Mouse (Mus musculus) liver, adult 2 months (tissue): ENCODE measurements around the gene Cdk4. TPM values are rescaled to one million over a fixed set of nuclear protein-coding genes. Genes with fewer than 3 reads are reported as not detected.

Experiments used
- DNase-seq: peaks from one replicate; pipeline ENCODE4 v3.0.0-alpha.2; 2011; ENCODE audit warnings: low read depth, low spot score; ENCODE audit errors: extremely low read depth
- H3K27ac ChIP-seq: fragments of 200-500 bp; replicated peaks from 2 replicates; pipeline ENCODE4 v1.5.1; 2012; ENCODE audit warnings: low read depth, mild to moderate bottlenecking, control low read depth, inconsistent platforms, low read length; ENCODE audit not compliant: insufficient read depth
- H3K27me3 ChIP-seq: fragments of 200-500 bp; 2 replicates; pipeline ENCODE4 v1.6.1; 2012; ENCODE audit warnings: mild to moderate bottlenecking, moderate library complexity, low read length, inconsistent platforms; ENCODE audit not compliant: control insufficient read depth, insufficient read depth
- H3K36me3 ChIP-seq: fragments of 200-500 bp; 2 replicates; pipeline ENCODE4 v1.6.1; 2012; ENCODE audit warnings: low read length, inconsistent platforms; ENCODE audit not compliant: control insufficient read depth, insufficient read depth
- H3K4me1 ChIP-seq: fragments of 200-500 bp; 2 replicates; pipeline ENCODE4 v1.6.1; 2011; ENCODE audit warnings: low read length; ENCODE audit not compliant: control insufficient read depth, insufficient read depth
- H3K4me3 ChIP-seq: fragments of 200-500 bp; 2 replicates; pipeline ENCODE4 v1.5.1; 2011; ENCODE audit warnings: low read depth, mild to moderate bottlenecking, control low read depth, low read length, moderate library complexity; ENCODE audit not compliant: insufficient read depth
- H3K79me2 ChIP-seq: fragments of 200-500 bp; 2 replicates; pipeline ENCODE4 v1.6.1; 2012; ENCODE audit warnings: inconsistent platforms, mild to moderate bottlenecking, low read length, moderate library complexity; ENCODE audit not compliant: control insufficient read depth, insufficient read depth
- H3K9ac ChIP-seq: fragments of 200-500 bp; 2 replicates; pipeline ENCODE4 v1.6.1; 2012; ENCODE audit warnings: low read depth, mild to moderate bottlenecking, control low read depth, inconsistent platforms, low read length
- CTCF ChIP-seq: fragments of 200-500 bp; IDR thresholded peaks from 2 replicates; pipeline ENCODE4 v1.5.1; 2011; ENCODE audit warnings: low read depth, low read length, control low read depth
- POLR2A ChIP-seq: fragments of 200-500 bp; IDR thresholded peaks from 2 replicates; pipeline ENCODE4 v1.6.1; 2011; ENCODE audit warnings: low read length, control low read depth; ENCODE audit not compliant: insufficient read depth; ENCODE audit errors: extremely low read depth
- WGBS: fragments of 180-500 bp; shearing (Covaris S2); methylation state at CpG from one replicate; pipeline ENCODE4 v1.1.7; 2018; 5-methylcytosine and 5-hydroxymethylcytosine counted together
- polyA plus RNA-seq: library from polyadenylated mRNA; depleted of rRNA; stranded (reverse); fragments of >200 nt; gene quantifications from 2 replicates; pipeline ENCODE4 v1.2.3, GENCODE M21; 2012
- total RNA-seq: library from RNA; depleted of rRNA; stranded (reverse); fragments of >200 nt; gene quantifications from 2 replicates; pipeline ENCODE4 v1.2.3, GENCODE M21; 2014

The Cdk4 gene
- total and polyA plus RNA-seq, 2 experiments = 37.9 to 58.7 TPM

DNA sequence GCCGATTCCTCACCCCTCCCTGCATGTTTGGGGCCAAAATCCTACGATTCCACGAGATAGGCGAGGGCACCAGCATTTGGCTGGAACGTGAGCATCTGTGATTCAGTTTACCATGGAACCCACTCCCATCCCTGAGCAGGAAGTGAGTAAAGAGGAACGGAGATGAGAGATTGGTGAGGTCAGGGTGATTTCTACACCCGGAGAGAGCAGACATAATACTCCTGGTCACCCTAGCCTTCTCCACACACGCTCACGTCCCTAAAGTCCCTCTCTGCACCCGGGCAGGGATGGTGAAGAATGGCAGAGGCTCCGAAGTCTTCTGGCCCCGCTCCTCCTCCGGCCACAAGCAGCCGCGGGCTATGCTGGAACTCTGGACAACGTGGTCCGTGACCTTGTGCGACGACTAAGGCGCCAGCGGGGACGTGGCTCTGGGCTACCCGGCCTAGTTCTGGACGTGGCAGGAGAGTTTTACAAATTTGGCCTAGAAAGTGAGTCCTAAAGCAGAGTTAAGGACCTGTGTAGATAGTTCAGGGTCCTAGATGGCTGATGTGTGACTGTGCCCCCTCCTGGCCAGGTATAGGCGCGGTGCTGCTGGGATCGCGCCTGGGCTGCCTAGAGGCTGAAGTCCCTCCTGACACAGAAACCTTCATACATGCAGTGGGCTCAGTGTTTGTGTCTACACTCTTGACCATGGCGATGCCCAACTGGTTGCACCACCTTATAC is 13.8 kb upstream of the Cdk4 start:
- H3K79me2 ChIP-seq = no peaks in the 10 kb centered on the region
- TF ChIP-seq CTCF (peak; percentile 34; the same call in 1 of the 2 replicates), POLR2A (no peak)
- peaks cover 20% of the 10 kb centered on the region for H3K27me3 ChIP-seq
- H3K9ac ChIP-seq = no peak overlapping the region
- 3% methylated on average over 29 of the region's 29 CpGs for WGBS
- DNase-seq = no peak
- H3K4me3 ChIP-seq = no peak overlapping the region
- no peaks in the 10 kb centered on the region for H3K36me3 ChIP-seq
- no peak overlapping the region for H3K27ac ChIP-seq
- H3K4me1 ChIP-seq = no peaks in the 10 kb centered on the region; the same call in 1 of the 2 replicates

DNA sequence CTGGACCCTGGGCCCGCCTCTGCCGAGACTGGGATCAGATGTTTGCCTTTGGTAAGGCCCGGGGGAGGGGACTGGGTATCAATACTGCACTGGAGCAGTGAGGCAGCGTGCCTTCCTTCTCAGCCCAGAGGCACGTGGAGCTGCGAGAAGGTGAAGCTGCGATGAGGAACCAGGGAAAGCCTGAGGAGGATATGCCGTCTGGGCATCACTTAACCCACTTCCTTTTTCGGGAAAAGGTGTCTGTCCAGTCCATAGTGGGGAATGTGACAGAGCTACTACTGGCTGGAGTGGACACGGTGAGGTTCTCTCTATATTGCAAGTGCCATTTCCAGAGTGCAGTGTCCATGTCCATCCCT is 13.2 kb upstream of the Cdk4 start:
- H3K27me3 ChIP-seq = peaks cover 20% of the 10 kb centered on the region
- H3K4me3 ChIP-seq = no peak overlapping the region
- WGBS = 13% methylated on average over 10 of the region's 10 CpGs
- no peak for TF ChIP-seq CTCF
- no peak for TF ChIP-seq POLR2A
- no peaks in the 10 kb centered on the region; the same call in 1 of the 2 replicates for H3K4me1 ChIP-seq
- no peak for DNase-seq
- no peaks in the 10 kb centered on the region for H3K79me2 ChIP-seq
- H3K9ac ChIP-seq = no peak overlapping the region
- H3K27ac ChIP-seq = no peak overlapping the region
- no peaks in the 10 kb centered on the region for H3K36me3 ChIP-seq

DNA sequence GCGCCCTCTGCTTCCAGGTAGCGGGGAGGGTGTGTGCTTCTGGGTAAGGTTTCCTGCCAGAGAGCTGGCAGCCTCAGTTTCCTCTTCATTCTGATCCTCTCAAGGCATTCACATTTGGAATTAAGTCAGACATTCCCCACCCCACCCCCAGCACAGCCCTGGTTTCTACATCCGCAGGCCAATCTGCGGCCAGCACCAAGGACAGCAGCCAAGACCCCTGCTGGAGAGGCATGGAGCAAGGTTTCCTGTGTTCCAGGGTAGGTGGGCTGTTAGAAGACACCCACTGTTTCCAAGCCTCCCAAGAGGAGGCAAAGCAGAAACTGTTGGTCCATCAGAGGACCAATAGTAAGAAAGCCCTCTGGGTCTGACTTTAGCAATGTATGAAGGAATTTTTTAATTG is 8.7 kb upstream of the Cdk4 start:
- Histone ChIP-seq H3K27me3 (peaks cover 7% of the 10 kb centered on the region; the same call in 1 of the 2 replicates), H3K36me3 (no peaks in the 10 kb centered on the region), H3K4me1 (no peaks in the 10 kb centered on the region), H3K27ac (no peak overlapping the region), H3K9ac (no peak overlapping the region), H3K79me2 (no peaks in the 10 kb centered on the region), H3K4me3 (no peak overlapping the region)
- TF ChIP-seq CTCF = no peak
- no peak for TF ChIP-seq POLR2A
- DNase-seq = no peak
- WGBS = 85% methylated on average over 4 of the region's 4 CpGs

GRCm38 (mm10) chr10:127055406-127055805 is 7.9 kb upstream of the Cdk4 start:
- no peaks in the 10 kb centered on the region for H3K4me1 ChIP-seq
- no peak for DNase-seq
- no peak for TF ChIP-seq CTCF
- no peak for TF ChIP-seq POLR2A
- WGBS = 88% methylated on average over 8 of the region's 8 CpGs
- H3K27ac ChIP-seq = no peak overlapping the region
- peaks cover 2% of the 10 kb centered on the region; the same call in 1 of the 2 replicates for H3K27me3 ChIP-seq
- H3K9ac ChIP-seq = no peak overlapping the region
- H3K4me3 ChIP-seq = no peak overlapping the region
- H3K36me3 ChIP-seq = no peaks in the 10 kb centered on the region
- H3K79me2 ChIP-seq = no peaks in the 10 kb centered on the region

DNA sequence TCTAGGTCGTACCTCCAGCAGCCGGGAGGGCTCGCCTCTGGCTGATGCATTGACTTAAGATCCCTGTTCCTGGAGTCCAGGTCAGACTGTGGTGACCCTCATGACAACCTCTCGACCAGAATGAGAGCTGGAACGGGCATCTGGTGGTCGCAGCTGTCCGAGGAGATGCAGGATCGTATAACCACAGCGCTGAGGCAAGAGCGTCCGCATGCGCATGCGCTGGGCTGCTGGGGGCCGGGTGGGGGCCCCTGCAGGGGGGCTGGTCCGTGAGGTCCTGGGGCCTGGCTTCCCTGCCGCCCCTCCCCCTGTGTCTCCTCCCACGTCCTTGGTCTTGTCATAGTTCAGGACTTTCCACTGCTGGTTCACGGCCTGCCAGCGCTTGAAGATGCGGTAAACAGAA is 6.8 kb upstream of the Cdk4 start:
- Histone ChIP-seq H3K9ac (no peak overlapping the region), H3K27ac (no peak overlapping the region), H3K79me2 (no peaks in the 10 kb centered on the region), H3K4me3 (no peak overlapping the region), H3K4me1 (no peaks in the 10 kb centered on the region), H3K27me3 (peaks cover 2% of the 10 kb centered on the region; the same call in 1 of the 2 replicates), H3K36me3 (no peaks in the 10 kb centered on the region)
- TF ChIP-seq CTCF (no peak), POLR2A (no peak)
- 91% methylated on average over 20 of the region's 20 CpGs for WGBS
- no peak for DNase-seq

- no peak overlapping the region for H3K9ac ChIP-seq
- no peak overlapping the region for H3K4me3 ChIP-seq
- no peak for DNase-seq
- H3K79me2 ChIP-seq = no peaks in the 10 kb centered on the region
- WGBS = 11% methylated on average over 9 of the region's 9 CpGs
- peaks cover 2% of the 10 kb centered on the region; the same call in 1 of the 2 replicates for H3K27me3 ChIP-seq
- TF ChIP-seq CTCF (peak; percentile 93), POLR2A (no peak)
- H3K4me1 ChIP-seq = no peaks in the 10 kb centered on the region
- H3K36me3 ChIP-seq = no peaks in the 10 kb centered on the region
- no peak overlapping the region for H3K27ac ChIP-seq
These were observed 5.2 kb upstream of the Cdk4 start for GRCm38 (mm10) chr10:127058161-127058560.
